Mouse (Mus musculus): ENCODE data around the gene Tlk1. TPM values are rescaled to one million over a fixed set of nuclear protein-coding genes. Genes with fewer than 3 reads are reported as not detected.

Gene Tlk1
- 18.1 and 28.5 TPM in 2 replicates for polyA plus RNA-seq (2021; fragmentation: Nextera tagmentation)
- long read RNA-seq, experiment 1, full-length matches to known transcripts, result 31 of 86 reads
- long read RNA-seq, experiment 1, partial matches to known transcripts, result 32 of 86 reads
- long read RNA-seq, experiment 1, other reads (novel, unspliced or antisense), result 23 of 86 reads
- long read RNA-seq, experiment 2, transcript Tlk1-206 (3 exons, 576 nt), result major isoform, 7 of 61 reads
- long read RNA-seq, experiment 2, partial matches to known transcripts, result 32 of 61 reads
- long read RNA-seq, experiment 2, other reads (novel, unspliced or antisense), result 21 of 61 reads

DNA sequence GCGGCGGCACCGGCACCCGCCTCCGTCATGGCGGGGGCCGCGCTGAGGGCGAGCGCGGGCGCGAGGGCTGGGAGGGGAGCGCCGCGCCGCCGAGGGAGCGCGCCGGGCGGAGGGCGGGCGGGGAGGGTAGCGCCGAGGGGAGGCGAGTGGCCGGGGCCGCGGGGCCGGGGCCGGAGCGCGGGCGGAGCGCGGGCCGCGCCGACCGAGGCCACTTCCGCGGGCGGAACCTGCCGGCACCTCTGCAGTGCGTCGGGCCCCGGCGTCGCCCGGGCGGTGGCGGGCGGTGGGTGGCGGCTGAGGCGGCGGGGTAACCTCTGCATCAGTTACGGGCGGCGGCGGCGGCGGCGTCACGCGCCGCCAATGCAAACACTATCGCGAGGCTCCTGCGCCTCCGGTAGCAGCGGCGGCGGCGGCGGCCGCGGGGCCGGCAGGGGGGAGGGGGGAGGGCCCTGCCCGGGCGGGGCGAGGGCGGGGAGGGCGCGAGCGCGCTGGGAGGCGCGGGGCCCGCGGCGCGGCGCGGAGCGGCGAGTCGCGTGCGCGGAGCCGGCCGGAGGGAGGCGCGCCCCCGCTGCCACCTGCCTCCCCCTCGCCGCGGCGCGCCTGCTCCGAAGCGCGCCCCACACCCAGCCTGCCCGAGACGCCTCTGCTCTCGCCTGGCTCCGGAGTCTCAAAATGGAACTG, at the start of gene Tlk1:
Gene Tlk1 (minus strand): TSS at position 358 of the 681 bp plus-strand sequence.

Other genes starting within 250 kb of the Tlk1 start
- 85.3 and 106 TPM in 2 replicates for gene Gorasp2, start 164.2 kb downstream of the Tlk1 start, polyA plus RNA-seq (2021; fragmentation: Nextera tagmentation)
- gene Gm26558, start 163.6 kb downstream of the Tlk1 start, polyA plus RNA-seq (2021; fragmentation: Nextera tagmentation), result 1.5 and 2.6 TPM in 2 replicates
- gene Dcaf17, start 229.6 kb upstream of the Tlk1 start, polyA plus RNA-seq (2021; fragmentation: Nextera tagmentation), result 2.9 and 4.0 TPM in 2 replicates
- 8.2 and 9.9 TPM in 2 replicates for gene Mettl8, start 229.9 kb upstream of the Tlk1 start, polyA plus RNA-seq (2021; fragmentation: Nextera tagmentation)